Mouse (Mus musculus): ENCODE results near the gene Ndufaf7. TPM values are rescaled to one million over a fixed set of nuclear protein-coding genes. Genes with fewer than 3 reads are reported as not detected.

The Ndufaf7 gene
- 62.1 and 66.6 TPM in 2 replicates for polyA plus RNA-seq (2014; fragmentation: Nextera tagmentation; extraction: Ambion mirVana)

GRCm38 (mm10) chr17:78936466-78937228, at the start of gene Ndufaf7, which contains the start of gene Cebpz:
Gene Ndufaf7, plus strand, starts transcription at chr17:78937136.
Gene Cebpz, minus strand, starts transcription at chr17:78937066.
- under 1% methylated on average over 45 of the region's 45 CpGs for WGBS (ENCODE audit: insufficient replicate concordance)
- Histone ChIP-seq H3K4me2 (peak within 1 kb of the TSS; percentile 83), H3K9ac (ENCODE audit: low read depth, low read length) (peak within 1 kb of the TSS; percentile 84), H3K27me3 (ENCODE audit: control insufficient read depth, insufficient read depth, low read length) (no peaks in the 10 kb centered on the region), H3K27ac (ENCODE audit: low read depth, low read length) (no peak within 1 kb of the TSS), H3K4me1 (ENCODE audit: control insufficient read depth, insufficient read depth, low read length) (peaks cover 4% of the 10 kb centered on the region; the same call in 1 of the 2 replicates), H3K36me3 (ENCODE audit: control insufficient read depth, insufficient read depth, low read length) (peaks cover 10% of the 10 kb centered on the region), H3K4me3 (ENCODE audit: low read depth, low read length) (peak within 1 kb of the TSS; percentile 90), H3K9me3 (replicated peaks; ENCODE audit: control insufficient read depth, low read length) (no peaks in the 10 kb centered on the region)
- peak; percentile 97 for ATAC-seq (replicated peaks; ENCODE audit: insufficient number of reproducible peaks, low FRiP score, low TSS enrichment)

GRCm38 (mm10) chr17:78888554-78888953, 48.4 kb upstream of the Ndufaf7 start:
- no peaks in the 10 kb centered on the region for H3K4me1 ChIP-seq (ENCODE audit: control insufficient read depth, insufficient read depth, low read length)
- no peak overlapping the region for H3K4me3 ChIP-seq (ENCODE audit: low read depth, low read length)
- H3K27ac ChIP-seq (ENCODE audit: low read depth, low read length) = no peak overlapping the region
- 86% methylated on average over 4 of the region's 4 CpGs for WGBS (ENCODE audit: insufficient replicate concordance)
- H3K27me3 ChIP-seq (ENCODE audit: control insufficient read depth, insufficient read depth, low read length) = no peaks in the 10 kb centered on the region
- H3K9ac ChIP-seq (ENCODE audit: low read depth, low read length) = no peak overlapping the region
- no peaks in the 10 kb centered on the region for H3K9me3 ChIP-seq (replicated peaks; ENCODE audit: control insufficient read depth, low read length)
- H3K4me2 ChIP-seq = no peak overlapping the region
- H3K36me3 ChIP-seq (ENCODE audit: control insufficient read depth, insufficient read depth, low read length) = no peaks in the 10 kb centered on the region
- no peak for ATAC-seq (replicated peaks; ENCODE audit: insufficient number of reproducible peaks, low FRiP score, low TSS enrichment)

DNA sequence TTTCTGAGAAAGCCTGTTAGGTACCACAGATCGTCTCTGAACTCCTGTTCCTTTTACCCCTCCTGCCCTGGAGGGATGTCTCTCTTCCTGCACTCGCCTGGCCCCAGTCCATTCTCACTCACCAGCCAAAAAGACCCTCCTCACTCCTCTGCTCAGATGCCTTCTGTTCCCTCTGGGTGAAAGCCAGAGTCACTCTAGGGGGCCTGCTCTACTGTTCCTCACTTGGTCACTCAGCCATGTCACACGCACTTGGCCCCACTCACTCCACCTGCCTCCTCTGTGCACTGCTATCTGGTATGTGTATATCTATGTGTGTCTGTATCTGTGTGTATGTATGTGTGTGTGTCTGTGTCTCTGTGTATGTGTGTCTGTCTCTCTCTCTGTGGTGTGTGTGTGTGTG, 47.8 kb upstream of the Ndufaf7 start:
- ATAC-seq (replicated peaks; ENCODE audit: insufficient number of reproducible peaks, low FRiP score, low TSS enrichment) = no peak
- Histone ChIP-seq H3K4me3 (ENCODE audit: low read depth, low read length) (no peak overlapping the region), H3K27me3 (ENCODE audit: control insufficient read depth, insufficient read depth, low read length) (no peaks in the 10 kb centered on the region), H3K36me3 (ENCODE audit: control insufficient read depth, insufficient read depth, low read length) (no peaks in the 10 kb centered on the region), H3K4me2 (no peak overlapping the region), H3K4me1 (ENCODE audit: control insufficient read depth, insufficient read depth, low read length) (no peaks in the 10 kb centered on the region), H3K9ac (ENCODE audit: low read depth, low read length) (no peak overlapping the region), H3K27ac (ENCODE audit: low read depth, low read length) (no peak overlapping the region), H3K9me3 (replicated peaks; ENCODE audit: control insufficient read depth, low read length) (no peaks in the 10 kb centered on the region)
- 54% methylated on average over 3 of the region's 3 CpGs for WGBS (ENCODE audit: insufficient replicate concordance)

- H3K9me3 ChIP-seq (replicated peaks; ENCODE audit: control insufficient read depth, low read length) = no peaks in the 10 kb centered on the region
- no peak overlapping the region for H3K4me3 ChIP-seq (ENCODE audit: low read depth, low read length)
- no peak overlapping the region for H3K27ac ChIP-seq (ENCODE audit: low read depth, low read length)
- H3K9ac ChIP-seq (ENCODE audit: low read depth, low read length) = no peak overlapping the region
- 73% methylated on average over 9 of the region's 9 CpGs for WGBS (ENCODE audit: insufficient replicate concordance)
- H3K27me3 ChIP-seq (ENCODE audit: control insufficient read depth, insufficient read depth, low read length) = no peaks in the 10 kb centered on the region
- ATAC-seq (replicated peaks; ENCODE audit: insufficient number of reproducible peaks, low FRiP score, low TSS enrichment) = no peak
- H3K4me2 ChIP-seq = no peak overlapping the region
- no peaks in the 10 kb centered on the region for H3K4me1 ChIP-seq (ENCODE audit: control insufficient read depth, insufficient read depth, low read length)
- no peaks in the 10 kb centered on the region for H3K36me3 ChIP-seq (ENCODE audit: control insufficient read depth, insufficient read depth, low read length)
Observed at GRCm38 (mm10) chr17:78891020-78891419, 45.9 kb upstream of the Ndufaf7 start.

- Histone ChIP-seq H3K9ac (ENCODE audit: low read depth, low read length) (no peak overlapping the region), H3K36me3 (ENCODE audit: control insufficient read depth, insufficient read depth, low read length) (no peaks in the 10 kb centered on the region), H3K4me2 (no peak overlapping the region), H3K9me3 (replicated peaks; ENCODE audit: control insufficient read depth, low read length) (no peaks in the 10 kb centered on the region), H3K27me3 (ENCODE audit: control insufficient read depth, insufficient read depth, low read length) (no peaks in the 10 kb centered on the region), H3K4me1 (ENCODE audit: control insufficient read depth, insufficient read depth, low read length) (no peaks in the 10 kb centered on the region), H3K27ac (ENCODE audit: low read depth, low read length) (no peak overlapping the region), H3K4me3 (ENCODE audit: low read depth, low read length) (no peak overlapping the region)
- WGBS (ENCODE audit: insufficient replicate concordance) = 75% methylated on average over 7 of the region's 7 CpGs
- ATAC-seq (replicated peaks; ENCODE audit: insufficient number of reproducible peaks, low FRiP score, low TSS enrichment) = no peak
Observed at GRCm38 (mm10) chr17:78894991-78895390, 41.9 kb upstream of the Ndufaf7 start.

DNA sequence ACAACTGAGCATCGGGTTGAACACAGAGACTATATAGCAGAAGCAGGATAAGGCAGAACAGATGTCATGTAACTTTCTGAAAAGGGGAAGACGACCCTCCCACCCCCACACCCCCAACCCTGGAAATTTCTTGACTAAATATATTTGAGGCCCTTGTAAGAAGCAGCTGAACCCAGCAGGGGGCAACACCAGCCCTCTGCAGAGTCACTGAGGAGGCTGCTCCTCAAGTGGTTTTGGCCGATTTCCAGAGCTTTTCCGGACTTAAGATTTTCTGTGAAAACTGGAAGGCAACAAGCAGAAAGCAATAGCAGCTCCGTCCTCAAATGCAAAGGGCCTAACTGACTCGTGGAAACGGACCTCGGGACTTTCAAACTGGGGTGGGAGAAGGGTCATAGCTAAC, 41.5 kb upstream of the Ndufaf7 start:
- Histone ChIP-seq H3K27ac (ENCODE audit: low read depth, low read length) (no peak overlapping the region), H3K4me2 (peak overlapping the region; percentile 42), H3K9me3 (replicated peaks; ENCODE audit: control insufficient read depth, low read length) (no peaks in the 10 kb centered on the region), H3K4me3 (ENCODE audit: low read depth, low read length) (no peak overlapping the region), H3K9ac (ENCODE audit: low read depth, low read length) (no peak overlapping the region), H3K36me3 (ENCODE audit: control insufficient read depth, insufficient read depth, low read length) (no peaks in the 10 kb centered on the region), H3K4me1 (ENCODE audit: control insufficient read depth, insufficient read depth, low read length) (no peaks in the 10 kb centered on the region), H3K27me3 (ENCODE audit: control insufficient read depth, insufficient read depth, low read length) (no peaks in the 10 kb centered on the region)
- ATAC-seq (replicated peaks; ENCODE audit: insufficient number of reproducible peaks, low FRiP score, low TSS enrichment) = no peak
- 31% methylated on average over 8 of the region's 8 CpGs for whole genome bisulfite sequencing (ENCODE audit: insufficient replicate concordance)

DNA sequence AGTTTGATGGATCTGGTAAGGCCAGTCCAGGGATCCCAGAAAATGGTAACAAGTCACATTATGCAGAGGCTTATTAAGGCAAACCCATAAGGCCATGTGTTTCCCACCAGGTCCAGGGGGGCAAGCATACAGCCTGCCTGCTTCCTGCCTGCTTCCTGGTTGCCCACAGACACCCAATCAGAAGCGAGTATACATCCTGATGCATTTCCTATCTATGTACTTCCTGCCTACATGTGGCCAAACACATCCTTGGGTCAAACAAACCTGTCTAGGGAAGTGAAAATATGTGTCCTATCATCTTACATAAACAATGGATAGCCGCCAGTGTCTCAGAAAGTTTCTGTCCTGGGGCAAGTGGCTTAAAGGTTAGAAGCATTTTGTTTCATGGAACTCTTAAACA, 33.8 kb upstream of the Ndufaf7 start:
- Histone ChIP-seq H3K4me3 (ENCODE audit: low read depth, low read length) (no peak overlapping the region), H3K27ac (ENCODE audit: low read depth, low read length) (no peak overlapping the region), H3K36me3 (ENCODE audit: control insufficient read depth, insufficient read depth, low read length) (no peaks in the 10 kb centered on the region), H3K9ac (ENCODE audit: low read depth, low read length) (no peak overlapping the region), H3K4me2 (no peak overlapping the region), H3K4me1 (ENCODE audit: control insufficient read depth, insufficient read depth, low read length) (no peaks in the 10 kb centered on the region), H3K27me3 (ENCODE audit: control insufficient read depth, insufficient read depth, low read length) (no peaks in the 10 kb centered on the region), H3K9me3 (replicated peaks; ENCODE audit: control insufficient read depth, low read length) (no peaks in the 10 kb centered on the region)
- no peak for ATAC-seq (replicated peaks; ENCODE audit: insufficient number of reproducible peaks, low FRiP score, low TSS enrichment)
- WGBS (ENCODE audit: insufficient replicate concordance) = 66% methylated on average over 2 of the region's 2 CpGs

- Histone ChIP-seq H3K4me1 (ENCODE audit: control insufficient read depth, insufficient read depth, low read length) (no peaks in the 10 kb centered on the region), H3K27ac (ENCODE audit: low read depth, low read length) (no peak within 1 kb of the TSS), H3K9me3 (replicated peaks; ENCODE audit: control insufficient read depth, low read length) (no peaks in the 10 kb centered on the region), H3K9ac (ENCODE audit: low read depth, low read length) (no peak within 1 kb of the TSS), H3K27me3 (ENCODE audit: control insufficient read depth, insufficient read depth, low read length) (no peaks in the 10 kb centered on the region), H3K4me2 (no peak within 1 kb of the TSS), H3K4me3 (ENCODE audit: low read depth, low read length) (no peak within 1 kb of the TSS), H3K36me3 (ENCODE audit: control insufficient read depth, insufficient read depth, low read length) (no peaks in the 10 kb centered on the region)
- 80% methylated on average over 5 of the region's 5 CpGs for WGBS (ENCODE audit: insufficient replicate concordance)
- no peak for ATAC-seq (replicated peaks; ENCODE audit: insufficient number of reproducible peaks, low FRiP score, low TSS enrichment)
Observed at GRCm38 (mm10) chr17:78906892-78907291, 30.0 kb upstream of the Ndufaf7 start, which contains the start of gene Sult6b1. Gene Sult6b1, minus strand, starts transcription at chr17:78906992.

DNA sequence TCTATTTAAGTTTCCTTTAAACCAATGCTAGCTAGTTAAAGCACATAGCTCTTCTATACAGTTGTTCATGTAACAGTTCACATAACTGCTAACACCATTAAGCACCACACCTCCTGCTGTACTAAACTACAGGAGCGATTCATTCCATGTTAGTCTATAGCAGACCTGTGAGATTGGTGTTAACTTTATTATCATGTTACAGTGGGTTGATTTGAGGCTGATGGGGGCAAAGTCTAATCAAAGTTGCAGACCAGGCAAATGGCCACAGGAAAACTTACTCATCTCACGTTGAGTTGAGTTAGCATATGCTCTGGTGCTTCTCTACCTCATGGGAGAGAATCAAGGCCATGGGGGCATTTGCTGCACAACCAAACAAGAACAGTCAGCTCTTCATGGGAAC, 27.6 kb upstream of the Ndufaf7 start:
- Histone ChIP-seq H3K36me3 (ENCODE audit: control insufficient read depth, insufficient read depth, low read length) (no peaks in the 10 kb centered on the region), H3K4me2 (no peak overlapping the region), H3K4me1 (ENCODE audit: control insufficient read depth, insufficient read depth, low read length) (no peaks in the 10 kb centered on the region), H3K9me3 (replicated peaks; ENCODE audit: control insufficient read depth, low read length) (no peaks in the 10 kb centered on the region), H3K27ac (ENCODE audit: low read depth, low read length) (no peak overlapping the region), H3K9ac (ENCODE audit: low read depth, low read length) (no peak overlapping the region), H3K27me3 (ENCODE audit: control insufficient read depth, insufficient read depth, low read length) (no peaks in the 10 kb centered on the region), H3K4me3 (ENCODE audit: low read depth, low read length) (no peak overlapping the region)
- no peak for ATAC-seq (replicated peaks; ENCODE audit: insufficient number of reproducible peaks, low FRiP score, low TSS enrichment)
- 69% methylated on average over 2 of the region's 2 CpGs for WGBS (ENCODE audit: insufficient replicate concordance)

Data from heart, embryonic 11.5 days (tissue).